Mouse (Mus musculus) layer of hippocampus, adult 9-11 months (tissue): ENCODE measurements at regions not wholly inside any gene's neighbourhood (a gene's known extent, or its start where the extent isn't known, plus 50 kb on each side); places are given as distances from the start of the nearest gene placed in this dataset.
"Not testable (repeated sequence)": the region's sequence is repeated elsewhere in the genome, so short reads cannot be mapped to it uniquely, and the experiment has no call there.

Source experiments
- DNase-seq: peaks from one replicate; pipeline ENCODE4 v3.0.0; 2022

DNA sequence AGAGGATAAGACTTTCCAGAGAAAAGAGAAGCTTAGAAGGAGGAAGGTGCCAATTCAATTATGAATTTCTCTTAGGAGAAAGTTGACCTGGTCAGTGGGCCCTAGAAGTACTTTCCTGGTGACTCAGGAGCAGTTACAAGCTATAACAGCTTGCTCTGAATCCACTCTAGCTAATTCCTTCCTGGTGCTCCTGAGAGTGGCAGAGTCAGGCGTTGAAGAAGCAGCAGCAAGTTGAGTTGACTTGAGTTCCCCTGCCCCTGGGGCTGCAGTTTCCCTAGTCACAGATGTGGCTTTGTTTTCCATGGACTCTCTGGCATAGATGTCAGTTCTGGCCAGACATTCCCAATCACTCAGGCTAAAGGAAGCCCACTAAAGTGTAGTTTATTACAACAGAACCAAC lies 85.9 kb downstream of the Osr1 start:
- no peak for DNase-seq

DNA sequence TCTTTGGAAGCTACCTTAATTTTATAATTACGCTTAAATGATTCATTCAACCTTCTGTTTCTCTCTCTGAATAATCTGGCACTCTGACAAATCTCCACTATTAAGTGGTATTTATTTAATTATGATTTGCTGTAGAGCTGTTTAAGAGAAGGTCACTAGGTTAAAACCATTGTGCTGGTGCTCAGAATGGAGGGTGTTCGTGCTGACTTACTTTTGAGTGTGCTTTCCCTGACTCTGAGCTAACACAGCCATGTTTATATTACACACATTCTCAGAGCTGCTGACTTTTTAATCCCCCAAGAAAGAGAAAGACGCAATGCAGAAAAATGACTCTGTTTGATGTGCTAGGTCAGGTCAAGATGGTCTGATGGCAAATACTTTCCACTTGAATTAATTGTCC lies 86.4 kb downstream of the Osr1 start:
- no peak for DNase-seq

DNA sequence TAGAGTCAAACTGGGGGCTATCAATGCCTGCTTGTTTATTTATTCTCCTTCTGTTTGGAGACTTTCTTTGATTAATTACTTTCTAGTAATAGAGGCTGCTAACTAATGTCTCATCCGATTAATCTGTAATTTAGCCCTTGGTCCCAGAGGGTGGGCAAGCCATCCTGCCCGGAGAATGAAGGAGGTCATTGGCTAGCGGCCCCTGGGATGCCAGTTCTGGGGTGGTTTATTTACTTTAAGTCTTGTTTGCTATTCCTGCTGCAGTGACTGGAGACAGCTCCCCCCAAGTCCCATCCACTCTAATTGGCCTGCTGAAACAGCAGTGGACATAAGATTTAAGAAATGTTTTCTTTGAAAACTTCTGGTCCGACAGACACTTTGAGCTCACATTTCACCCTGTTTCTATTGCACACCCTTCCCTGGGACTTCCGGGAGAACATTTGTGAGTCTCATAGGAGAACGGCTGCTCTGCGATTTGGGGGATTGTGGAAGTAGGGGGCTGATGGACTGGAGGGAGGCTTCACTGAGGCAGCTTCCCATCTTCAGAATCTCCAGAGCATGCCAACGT lies 87.4 kb downstream of the Osr1 start:
- DNase-seq = no peak

DNA sequence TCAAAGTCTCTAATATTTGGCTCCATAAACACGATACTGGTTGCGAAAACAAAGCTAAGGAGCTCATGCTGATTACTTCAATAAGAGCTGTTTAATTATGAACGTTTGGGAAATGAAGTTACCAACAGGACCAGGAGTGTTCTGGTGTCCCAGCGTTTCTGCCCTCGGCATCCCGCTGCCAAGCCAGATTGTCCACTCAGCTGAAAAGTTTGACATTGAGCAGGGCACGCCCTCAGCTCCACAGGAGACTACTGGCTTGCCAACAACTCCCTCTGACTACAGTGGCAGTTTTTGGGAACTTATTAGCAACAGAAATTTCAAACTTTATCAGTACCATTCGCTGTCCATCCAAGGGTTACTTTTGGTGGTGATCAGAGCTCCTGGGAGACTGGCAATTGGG lies 87.9 kb downstream of the Osr1 start:
- DNase-seq = no peak

GRCm38 (mm10) chr12:9660299-9660698 lies 90.4 kb downstream of the Osr1 start:
- no peak for DNase-seq

DNA sequence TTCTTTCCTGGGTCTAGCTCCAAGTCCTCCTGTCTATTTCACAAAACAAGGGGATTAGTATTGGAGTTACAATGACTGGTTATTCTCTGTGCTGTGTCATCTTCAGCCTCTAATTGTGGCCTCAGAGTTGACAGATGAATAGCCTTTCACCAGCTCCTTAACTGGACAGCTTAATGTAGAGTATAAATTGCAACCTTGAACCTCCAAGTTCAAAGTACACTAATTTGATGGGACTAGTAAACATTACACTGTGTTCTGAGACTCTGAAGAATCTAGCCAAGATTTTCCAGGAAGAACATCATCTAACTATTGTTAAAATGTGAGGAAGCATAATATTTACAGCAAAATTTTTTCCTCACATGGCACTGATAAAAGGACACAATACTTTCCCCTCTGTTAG lies 118.9 kb downstream of the Osr1 start:
- no peak for DNase-seq

GRCm38 (mm10) chr12:9689541-9689940 lies 119.6 kb downstream of the Osr1 start:
- peak; percentile 81 for DNase-seq

GRCm38 (mm10) chr12:9732921-9733320 lies 163.0 kb downstream of the Osr1 start:
- DNase-seq = no peak

GRCm38 (mm10) chr12:9744709-9745395 lies 174.9 kb downstream of the Osr1 start:
- no peak for DNase-seq

- no peak for DNase-seq
Observed at GRCm38 (mm10) chr12:9751261-9752078, 181.6 kb downstream of the Osr1 start.

DNA sequence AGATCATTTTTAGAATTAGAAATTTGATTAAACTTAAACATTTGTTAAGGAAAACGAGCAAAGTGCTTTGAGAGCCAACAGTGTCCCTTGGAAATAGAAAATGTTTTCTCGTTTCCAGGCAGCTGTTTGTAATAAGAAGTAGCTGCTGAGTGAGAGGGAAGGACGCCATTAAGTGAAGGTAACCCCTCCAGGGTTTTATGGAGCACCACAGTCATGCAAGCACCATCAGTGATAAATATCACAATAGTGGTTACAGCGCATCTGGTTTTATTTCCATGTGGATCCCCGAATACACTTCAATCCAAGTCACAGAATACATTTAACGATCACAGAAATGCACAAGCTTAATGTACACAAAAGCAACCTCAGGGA lies 182.1 kb downstream of the Osr1 start:
- no peak for DNase-seq

GRCm38 (mm10) chr12:9756411-9756810 lies 186.5 kb downstream of the Osr1 start:
- DNase-seq = no peak

- no peak for DNase-seq
Observed at GRCm38 (mm10) chr12:9760818-9761217, 190.9 kb downstream of the Osr1 start.

GRCm38 (mm10) chr12:9762291-9762811 lies 192.4 kb downstream of the Osr1 start:
- not testable (repeated sequence) for DNase-seq

GRCm38 (mm10) chr12:9762842-9763241 lies 192.9 kb downstream of the Osr1 start:
- DNase-seq = no peak

- no peak for DNase-seq
Observed at GRCm38 (mm10) chr12:9770908-9771307, 201.0 kb downstream of the Osr1 start.

GRCm38 (mm10) chr12:9772875-9773274 lies 203.0 kb downstream of the Osr1 start:
- DNase-seq = no peak

DNA sequence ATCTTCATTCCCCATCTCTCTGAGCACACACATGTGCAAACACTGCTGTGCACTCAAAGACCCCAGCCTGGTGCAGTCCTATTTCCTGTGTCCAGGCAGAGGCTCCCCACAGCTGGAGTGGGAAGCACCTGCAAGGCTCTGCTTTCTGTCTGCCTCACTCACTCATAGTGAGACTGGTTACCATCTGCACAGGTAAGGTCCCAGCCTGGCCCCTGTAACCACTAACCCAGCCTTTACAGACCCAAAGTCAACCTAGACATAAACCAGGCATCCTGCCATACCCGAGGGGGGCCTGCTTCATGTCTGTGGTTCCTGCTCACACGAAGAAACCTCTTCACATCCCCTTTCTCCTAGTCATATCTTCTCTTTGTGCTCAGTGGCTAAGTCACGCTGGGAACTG lies 232.4 kb downstream of the Osr1 start:
- no peak for DNase-seq

- no peak for DNase-seq
Observed at GRCm38 (mm10) chr12:9807406-9807805, 237.5 kb downstream of the Osr1 start.

DNA sequence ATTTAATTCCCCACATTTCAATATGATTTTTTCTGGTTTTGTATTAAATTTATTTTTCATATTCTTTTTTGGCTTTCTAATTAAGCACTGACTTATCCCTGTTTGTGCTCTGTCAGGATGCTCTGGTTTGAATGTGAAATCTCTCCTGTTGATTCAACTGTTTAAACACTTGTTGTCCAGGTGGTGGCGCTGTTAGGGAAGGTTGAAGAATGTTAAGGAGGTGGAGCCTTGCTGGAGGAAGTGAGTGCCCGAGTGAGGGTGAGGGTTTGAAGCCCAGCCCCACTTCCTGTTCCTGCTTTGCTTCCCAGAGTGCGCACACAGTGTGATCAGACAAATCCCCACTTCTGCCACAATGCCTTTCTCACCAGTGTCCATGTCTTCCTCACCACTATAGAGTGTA lies 263.4 kb downstream of the Osr1 start:
- DNase-seq = no peak

DNA sequence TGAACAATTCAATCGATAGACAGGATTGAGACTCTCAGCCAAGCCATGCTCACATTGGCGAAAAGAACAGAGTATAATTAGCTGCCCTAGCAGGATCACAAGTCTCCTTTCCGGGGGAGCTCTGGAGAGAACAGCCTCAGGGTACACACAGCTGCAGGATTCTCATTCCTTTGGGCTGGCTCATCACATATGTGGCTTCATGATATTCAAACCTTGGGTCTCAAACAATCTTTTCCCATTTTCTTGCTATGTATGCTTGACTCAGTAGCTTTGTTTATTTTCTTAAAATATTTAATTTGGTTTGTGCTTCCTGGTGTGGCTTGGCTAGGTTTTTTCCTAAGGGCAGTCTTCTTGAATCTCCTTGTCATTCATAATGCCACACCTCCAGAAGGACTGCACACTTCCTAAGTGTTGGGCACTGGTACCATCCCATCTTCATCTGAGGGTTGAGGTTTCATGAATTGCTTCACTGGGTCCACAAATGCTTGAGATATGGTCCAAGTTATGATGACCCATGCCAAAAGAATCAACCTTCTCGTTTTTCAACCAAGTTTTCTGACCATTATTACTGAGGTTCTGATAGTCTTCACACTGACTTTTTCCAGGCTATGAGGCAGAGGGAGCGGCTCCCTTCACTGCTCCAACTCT lies 269.4 kb downstream of the Osr1 start:
- DNase-seq = no peak

- no peak for DNase-seq
Observed at GRCm38 (mm10) chr12:9839949-9840348, 270.0 kb downstream of the Osr1 start.

- no peak for DNase-seq
Observed at GRCm38 (mm10) chr12:9847034-9847433, 277.1 kb downstream of the Osr1 start.
